Mouse (Mus musculus) heart, postnatal 25 days (tissue): ENCODE data around the gene Olfr885. TPM values are rescaled to one million over a fixed set of nuclear protein-coding genes. Genes with fewer than 3 reads are reported as not detected.

ENCODE experiments used
- DNase-seq: peaks from one replicate; pipeline ENCODE4 v3.0.0; 2022; ENCODE audit warnings: low spot score
- intact Hi-C: fragments of 180-260 bp; cut with DNase I; formaldehyde crosslinking; loops from one replicate; pipeline ENCODE4 v1.15.1; 2025
- total RNA-seq, 2 experiments: library from RNA; stranded (reverse); gene quantifications; 2 replicates each; pipeline ENCODE4 v1.2.3; 2021

Olfr885 gene
- not detected for total RNA-seq

GRCm38 (mm10) chr9:38061022-38061421 lies at the start of gene Olfr885:
Gene Olfr885, plus strand, starts transcription at chr9:38061322.
- intact Hi-C loops: no loop called here
- DNase-seq: no peak

GRCm38 (mm10) chr9:38025508-38025907 lies 35.6 kb upstream of the Olfr885 start, which contains the start of gene Olfr883:
Gene Olfr883, plus strand, starts transcription at chr9:38025808.
- DNase-seq: no peak
- intact Hi-C loops: no loop called here

- DNase-seq: no peak
- intact Hi-C loops: no loop called here
Observed at GRCm38 (mm10) chr9:38046255-38046654, 14.9 kb upstream of the Olfr885 start, which contains the start of gene Olfr884. Gene Olfr884, plus strand, starts transcription at chr9:38046555.

GRCm38 (mm10) chr9:38083772-38084171 lies 22.6 kb downstream of the Olfr885 start, which contains the start of gene Olfr887:
Gene Olfr887, plus strand, starts transcription at chr9:38084072.
- intact Hi-C loops: no loop called here
- DNase-seq: no peak

GRCm38 (mm10) chr9:38107828-38108227 lies 46.7 kb downstream of the Olfr885 start, which contains the start of gene Olfr888:
Gene Olfr888, plus strand, starts transcription at chr9:38108128.
- DNase-seq: no peak
- intact Hi-C loops: no loop called here

Other genes with a start within 250 kb of the Olfr885 start
- gene Olfr877, start 207.1 kb upstream of the Olfr885 start, total RNA-seq: not detected
- gene Olfr145, start 164.6 kb upstream of the Olfr885 start, total RNA-seq: not detected
- gene Olfr878, start 143.5 kb upstream of the Olfr885 start, total RNA-seq: not detected
- gene Olfr881, start 69.5 kb upstream of the Olfr885 start, total RNA-seq: not detected
- gene Olfr883, start 35.5 kb upstream of the Olfr885 start, total RNA-seq: not detected
- not detected for gene Olfr884, start 14.8 kb upstream of the Olfr885 start, total RNA-seq
- gene Olfr887, start 22.8 kb downstream of the Olfr885 start, total RNA-seq: not detected
- gene Olfr888, start 46.8 kb downstream of the Olfr885 start, total RNA-seq: not detected
- not detected for gene Olfr889, start 53.9 kb downstream of the Olfr885 start, total RNA-seq
- gene Olfr890, start 81.2 kb downstream of the Olfr885 start, total RNA-seq: not detected
- not detected for gene Olfr891, start 119.5 kb downstream of the Olfr885 start, total RNA-seq
- gene Olfr893, start 147.0 kb downstream of the Olfr885 start, total RNA-seq: not detected
- not detected for gene Olfr894, start 156.7 kb downstream of the Olfr885 start, total RNA-seq
- not detected for gene Olfr143, start 191.5 kb downstream of the Olfr885 start, total RNA-seq
- not detected for gene Olfr895, start 206.5 kb downstream of the Olfr885 start, total RNA-seq
- not detected for gene Olfr896-ps1, start 229.8 kb downstream of the Olfr885 start, total RNA-seq